Mouse (Mus musculus) adrenal gland, postnatal 10 days (tissue): ENCODE measurements around the gene Sf3b6. TPM values are rescaled to one million over a fixed set of nuclear protein-coding genes. Genes with fewer than 3 reads are reported as not detected.
"Not testable (repeated sequence)": the region's sequence is repeated elsewhere in the genome, so short reads cannot be mapped to it uniquely, and the experiment has no call there.

ENCODE experiments used
- DNase-seq: peaks from one replicate; pipeline ENCODE4 v3.0.0; 2021; ENCODE audit warnings: mixed read lengths
- long read RNA-seq, 2 experiments: library from polyadenylated mRNA; stranded (forward); transcript quantifications; one replicate each; pipeline ENCODE4 v2.0.0; 2021
- total RNA-seq, 2 experiments: library from RNA; stranded (reverse); gene quantifications; 2 replicates each; pipeline ENCODE4 v1.2.3; 2021

Sf3b6 gene
- total RNA-seq, result 100 to 1,000 TPM in 1 of 2 experiments, 10 to 100 TPM in 1; 87.9 to 101 TPM
- long read RNA-seq, experiment 1, transcript Sf3b6-201 (4 exons, 1,180 nt), result major isoform, 76 of 88 reads
- long read RNA-seq, experiment 1, partial matches to known transcripts, result 1 of 88 reads
- long read RNA-seq, experiment 1, other reads (novel, unspliced or antisense), result 6 of 88 reads
- long read RNA-seq, experiment 2, transcript Sf3b6-202 (2 exons, 455 nt), result minor isoform, 30 of 78 reads
- long read RNA-seq, experiment 2, transcript Sf3b6-201 (4 exons, 1,180 nt), result major isoform, 44 of 78 reads
- long read RNA-seq, experiment 2, partial matches to known transcripts, result 3 of 78 reads
- long read RNA-seq, experiment 2, other reads (novel, unspliced or antisense), result 1 of 78 reads

- peak; percentile 99 for DNase-seq
These were observed at the start of gene Sf3b6 for GRCm38 (mm10) chr12:4817361-4818101. TSS of gene Sf3b6 (plus strand) at chr12:4817544.

GRCm38 (mm10) chr12:4768492-4769332 lies 48.6 kb upstream of the Sf3b6 start, which contains the start of the genes Pfn4 and Fam228b:
TSS of gene Pfn4 (plus strand) at chr12:4769022.
TSS of gene Fam228b (minus strand) at chr12:4769267.
- DNase-seq, result peak; percentile 98

DNA sequence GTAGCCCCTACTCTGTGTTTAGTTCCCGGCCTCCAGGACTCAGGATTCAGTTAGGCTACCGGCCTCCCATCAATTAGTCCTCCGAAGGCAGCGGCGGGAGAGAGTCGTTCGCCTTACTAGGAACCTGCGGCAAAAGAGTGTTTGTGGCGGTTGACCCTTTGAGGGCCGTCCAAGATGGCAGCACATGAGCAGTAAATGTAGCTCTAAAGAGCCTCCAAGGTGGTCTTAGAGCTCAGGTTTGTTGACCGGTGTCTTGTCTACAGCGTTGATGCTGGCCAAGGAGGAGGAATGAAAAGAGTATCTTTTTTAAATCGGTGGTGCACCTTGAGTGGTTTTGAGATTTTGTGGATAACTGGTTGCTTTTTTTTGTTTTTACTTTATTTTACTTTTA lies 48.0 kb upstream of the Sf3b6 start:
- no peak for DNase-seq

- no peak for DNase-seq
These were observed 42.3 kb upstream of the Sf3b6 start for GRCm38 (mm10) chr12:4774895-4775587.

DNA sequence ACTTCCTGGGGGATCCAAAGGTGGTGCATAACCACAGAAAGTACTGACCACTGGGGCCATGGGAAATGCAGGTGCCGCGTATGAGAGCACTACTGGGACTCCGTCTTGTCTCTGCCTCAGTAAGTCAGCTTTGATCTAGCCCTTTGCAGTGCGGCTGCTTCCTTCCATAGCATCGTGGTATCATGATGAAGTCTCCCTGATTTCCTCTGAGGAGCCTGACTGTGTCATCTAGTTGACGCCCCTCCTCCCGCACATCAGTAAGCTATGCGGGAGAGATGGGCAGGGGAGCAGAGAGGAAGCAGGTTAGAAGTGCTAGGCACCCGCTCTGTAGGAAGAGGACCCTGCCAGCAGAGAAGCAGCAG lies 41.8 kb upstream of the Sf3b6 start:
- no peak for DNase-seq

GRCm38 (mm10) chr12:4777734-4778133 lies 39.6 kb upstream of the Sf3b6 start:
- DNase-seq, result no peak

GRCm38 (mm10) chr12:4780245-4780644 lies 37.1 kb upstream of the Sf3b6 start:
- DNase-seq, result no peak

DNA sequence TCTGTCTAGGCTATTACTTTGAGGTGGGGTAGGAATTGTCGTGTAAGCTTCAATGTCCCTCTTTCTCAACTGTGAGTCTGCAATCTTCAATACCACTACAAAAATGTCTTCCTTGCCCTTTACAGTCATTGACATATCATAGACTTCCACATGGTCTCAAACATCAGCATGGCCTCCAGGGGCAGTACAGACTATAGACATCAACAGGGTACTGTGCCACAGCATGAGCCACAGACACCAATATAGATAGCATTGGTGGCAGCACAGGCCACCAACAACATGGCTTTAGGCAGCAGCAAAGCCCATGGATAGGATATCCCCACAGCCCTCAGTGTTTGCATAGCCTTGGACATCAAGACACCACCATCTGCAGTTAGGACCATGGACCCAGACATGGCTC lies 36.1 kb upstream of the Sf3b6 start:
- no peak for DNase-seq

DNA sequence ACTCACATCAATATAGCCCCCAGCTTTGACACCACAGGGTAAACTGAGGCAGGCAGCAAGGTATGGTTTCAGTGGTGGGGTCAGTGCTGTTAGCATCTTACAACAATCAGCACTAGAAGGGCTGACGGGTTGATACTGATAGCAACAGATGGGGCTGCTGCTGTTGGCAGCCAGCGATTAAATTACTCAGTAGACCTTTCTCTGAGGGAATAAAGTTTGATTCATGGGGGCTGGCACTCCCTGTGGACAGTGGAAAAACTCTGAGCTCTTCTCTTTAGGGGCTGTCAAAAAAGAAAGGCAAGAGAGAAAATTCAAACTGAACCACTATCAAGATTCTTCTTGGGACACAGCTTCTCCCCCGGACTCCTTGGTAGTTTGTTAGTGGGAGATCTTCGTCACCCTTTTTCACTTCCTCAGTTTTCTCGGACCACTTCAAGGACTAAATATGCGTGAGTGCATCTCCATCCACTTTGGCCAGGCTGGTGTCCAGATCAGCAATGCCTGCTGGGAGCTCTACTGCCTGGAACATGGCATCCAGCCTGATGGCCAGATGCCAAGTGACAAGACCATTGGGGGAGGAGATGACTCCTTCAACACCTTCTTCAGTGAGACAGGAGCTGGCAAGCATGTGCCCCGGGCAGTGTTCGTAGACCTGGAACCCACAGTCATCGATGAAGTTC lies 35.5 kb upstream of the Sf3b6 start:
- not testable (repeated sequence) for DNase-seq

DNA sequence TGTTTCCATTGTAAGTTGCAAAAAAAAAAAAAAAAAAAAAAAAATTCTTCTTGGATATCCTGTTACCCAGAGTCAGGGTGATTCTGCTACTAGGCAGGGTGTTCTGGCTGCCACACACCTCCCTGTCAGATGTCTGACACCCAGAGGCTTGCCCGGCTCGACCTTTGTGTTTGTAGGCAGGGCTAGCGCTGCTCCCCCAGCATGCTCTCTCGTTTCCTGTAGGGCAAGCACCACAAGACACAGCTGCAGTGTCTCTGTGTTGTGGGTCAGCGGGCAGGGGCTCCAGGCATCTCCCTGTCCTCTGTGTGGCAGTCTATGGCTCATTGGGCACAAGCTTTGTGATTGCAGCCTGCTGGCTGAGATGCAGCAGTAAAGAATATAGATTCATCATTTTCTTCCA lies 33.7 kb upstream of the Sf3b6 start:
- DNase-seq, result no peak

DNA sequence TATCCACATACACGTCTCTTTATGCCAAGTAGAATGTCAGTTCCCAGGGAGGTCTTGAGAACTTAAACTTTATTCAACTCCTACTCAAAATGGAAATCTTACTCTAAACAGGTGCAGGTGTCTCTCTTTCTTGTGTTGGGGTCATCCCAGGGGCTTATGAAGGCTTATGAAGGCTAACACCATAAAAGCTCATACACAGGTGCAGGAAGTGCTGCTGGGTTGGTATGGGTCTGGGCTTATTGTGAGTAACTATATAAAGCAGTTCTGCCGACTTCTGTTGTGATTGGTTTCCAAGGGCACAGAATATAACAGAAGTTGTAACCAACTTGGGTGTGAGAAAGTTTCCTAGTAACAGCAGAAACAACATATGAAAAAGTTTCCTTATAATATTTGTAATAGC lies 32.9 kb upstream of the Sf3b6 start:
- DNase-seq, result no peak

- not testable (repeated sequence) for DNase-seq
These were observed 29.2 kb upstream of the Sf3b6 start for GRCm38 (mm10) chr12:4788128-4788527.

DNA sequence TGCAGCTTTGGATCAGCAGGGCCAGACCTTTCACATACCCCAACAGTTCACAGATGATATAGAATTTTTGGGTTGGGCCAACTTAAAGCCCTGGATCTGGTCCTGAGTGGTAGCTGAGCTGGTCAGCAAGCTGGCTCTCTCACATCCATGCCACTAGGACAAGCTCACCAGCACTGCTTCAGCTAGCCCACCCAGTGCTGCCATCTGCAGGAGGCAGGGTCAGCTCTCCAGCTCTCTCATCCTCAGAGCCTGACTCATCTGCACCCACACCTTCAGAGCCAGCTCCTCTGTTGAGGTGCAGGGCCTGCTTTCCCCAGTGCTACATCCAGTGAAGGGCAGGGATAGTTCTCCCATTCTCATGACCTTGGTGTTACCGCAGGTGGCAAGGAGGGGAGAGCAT lies 23.6 kb upstream of the Sf3b6 start:
- DNase-seq, result peak; percentile 24

DNA sequence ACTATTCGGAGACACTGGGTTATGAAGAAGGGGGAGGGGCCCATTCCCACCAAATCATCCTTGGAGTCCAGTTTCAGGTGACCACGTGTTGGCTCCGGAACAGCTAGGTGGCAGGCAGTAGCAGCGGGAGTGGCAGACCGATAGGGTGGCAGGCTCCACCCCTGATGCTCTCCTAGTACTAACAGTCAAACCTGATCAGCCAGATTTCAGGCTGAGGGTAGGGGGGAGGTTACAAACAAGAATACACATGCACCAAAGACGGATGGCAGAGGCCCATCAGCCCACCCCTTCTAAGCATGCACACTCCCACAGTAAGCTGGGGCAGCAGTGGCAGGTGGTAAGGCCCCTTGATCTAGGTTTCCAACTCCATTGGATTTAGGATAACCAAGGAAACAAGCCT lies 19.9 kb upstream of the Sf3b6 start:
- not testable (repeated sequence) for DNase-seq

- DNase-seq, result no peak
These were observed 6.3 kb upstream of the Sf3b6 start for GRCm38 (mm10) chr12:4811036-4811435.

GRCm38 (mm10) chr12:4811705-4812104 lies 5.6 kb upstream of the Sf3b6 start:
- DNase-seq, result no peak

- no peak for DNase-seq
These were observed 3.7 kb upstream of the Sf3b6 start for GRCm38 (mm10) chr12:4813636-4814035.

DNA sequence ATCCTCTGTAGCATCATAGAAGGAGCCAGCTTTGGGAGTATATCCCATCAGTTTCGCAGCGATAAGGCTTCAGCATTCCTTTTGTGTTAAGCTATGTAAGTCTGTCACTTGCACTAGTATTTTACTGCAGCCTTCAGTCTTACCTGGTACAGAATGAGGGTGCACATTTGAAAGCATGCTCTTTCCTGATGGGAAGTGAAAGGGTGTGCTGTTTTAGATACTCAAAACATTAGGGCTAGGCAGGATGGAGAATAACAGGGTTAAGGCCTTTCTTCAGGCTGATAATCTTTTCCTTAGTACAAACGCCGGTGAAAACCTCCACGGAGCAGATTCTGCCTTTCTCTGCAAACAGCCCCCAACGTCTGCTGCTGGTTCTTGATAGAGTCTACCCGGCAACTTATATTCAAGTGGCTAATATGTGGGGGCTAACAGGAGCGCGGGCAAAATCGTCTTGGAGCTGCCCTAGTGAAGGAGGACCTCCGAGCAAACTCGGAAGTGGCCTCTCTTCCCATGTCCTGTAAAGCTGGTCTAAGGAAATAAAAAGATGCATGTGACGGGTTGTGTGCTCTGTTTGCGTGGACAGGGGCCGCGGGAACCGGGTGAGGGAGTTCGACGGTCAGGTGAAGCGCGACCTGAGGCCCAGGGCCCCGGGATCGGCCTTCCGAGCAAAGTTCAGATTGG lies 524 bp upstream of the Sf3b6 start:
- no peak for DNase-seq

DNA sequence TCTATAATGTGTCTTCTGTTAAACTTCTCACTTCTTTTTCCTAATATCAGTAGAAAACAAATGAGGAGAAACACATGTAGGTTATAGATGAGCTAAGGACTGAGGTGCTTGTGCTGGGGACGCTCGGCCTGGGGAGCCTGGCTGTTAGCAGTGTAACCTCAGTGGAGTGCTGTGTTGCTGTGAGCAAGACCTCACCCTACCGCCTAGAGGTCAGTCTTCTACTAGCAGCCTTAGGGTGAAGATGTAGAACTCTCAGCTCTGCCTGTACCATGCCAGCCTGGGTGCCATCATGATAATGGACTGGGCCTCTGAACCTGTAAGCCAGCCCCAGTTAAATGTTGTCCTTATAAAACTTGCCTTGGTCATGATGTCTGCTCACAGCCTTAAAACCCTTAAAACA lies 9.9 kb downstream of the Sf3b6 start:
- DNase-seq, result no peak

GRCm38 (mm10) chr12:4836959-4837358 lies 19.6 kb downstream of the Sf3b6 start:
- DNase-seq, result peak; percentile 36

- no peak for DNase-seq
These were observed 22.7 kb downstream of the Sf3b6 start for GRCm38 (mm10) chr12:4840010-4840409.
